Comparison of ENCODE assay signal across 18 mouse cellular contexts in genomic region chr4:155549993-155550392, GRCm38 (mm10).
"Had no signal": no experiment of that assay in that cellular context is flagged by ENCODE, and none has a peak within 500 bp of the region (broad histone marks: within the 10 kb centered on the region; RNA-seq: fewer than 3 reads in every experiment).

No protein-coding gene starts in this region.

- H3K4me3 ChIP-seq: limb, embryonic 12.5 days; limb, embryonic 15.5 days; liver, embryonic 12.5 days; liver, embryonic 15.5 days; neural tube, embryonic 12.5 days; neural tube, embryonic 15.5 days had no signal

- H3K27me3 ChIP-seq: limb, embryonic 12.5 days; limb, embryonic 15.5 days; liver, embryonic 12.5 days; liver, embryonic 15.5 days; neural tube, embryonic 12.5 days; neural tube, embryonic 15.5 days had no signal

- H3K4me1 ChIP-seq: limb, embryonic 12.5 days; limb, embryonic 15.5 days; liver, embryonic 15.5 days; neural tube, embryonic 12.5 days; neural tube, embryonic 15.5 days had no signal

- ATAC-seq: intestine, postnatal 0 days; liver, embryonic 12.5 days had no signal

- H3K27ac ChIP-seq: kidney, postnatal 0 days; limb, embryonic 12.5 days; limb, embryonic 15.5 days; liver, embryonic 12.5 days; liver, embryonic 15.5 days; neural tube, embryonic 12.5 days; neural tube, embryonic 15.5 days had no signal

- DNase-seq: kidney, adult 2 months; kidney, postnatal 25 days; lung, adult 2 months; lung, postnatal 14 days; lung, postnatal 4 days; midbrain, embryonic 14.5 days; right cerebral cortex, adult 18-20 months; right cerebral cortex, postnatal 14 days; right cerebral cortex, postnatal 4 days; thymus, postnatal 25 days had no signal
